In the genomic region with DNA sequence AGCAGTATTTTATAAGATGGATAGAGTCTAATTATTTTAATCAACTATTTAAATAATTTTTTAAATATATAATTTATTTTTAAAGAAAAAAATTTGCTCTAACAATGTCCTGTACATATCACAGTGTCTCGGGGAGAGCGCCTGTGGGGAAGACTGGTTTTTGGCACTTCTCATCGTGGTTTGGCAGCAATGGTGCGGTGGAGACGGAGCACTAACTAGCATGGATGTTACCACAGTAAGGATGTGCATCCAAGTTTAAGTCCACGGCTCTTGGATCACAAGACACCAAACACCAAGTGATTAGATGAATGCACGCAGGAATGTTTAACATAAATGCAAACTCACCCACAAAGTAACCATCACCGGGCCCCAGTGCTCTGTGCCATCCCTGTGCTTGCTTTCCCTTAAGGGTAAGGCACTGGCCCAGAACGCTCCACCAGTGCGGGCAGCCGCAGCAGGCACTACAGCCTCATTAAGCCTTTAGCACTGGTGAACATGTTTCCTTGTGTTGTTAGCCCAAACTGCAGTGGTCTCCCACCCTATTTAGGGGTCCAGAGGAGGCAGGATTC, we compare ENCODE assay signal across 17 mouse cellular contexts. TPM values are rescaled to one million over a fixed set of nuclear protein-coding genes. Genes with fewer than 3 reads are reported as not detected.
DNase-seq lines count a peak whose midpoint lies in the region; ATAC-seq lines count a peak whose summit lies in the region.
"Had no signal": no experiment of that assay in that cellular context is flagged by ENCODE, and none has a peak within 500 bp of the region (broad histone marks: within the 10 kb centered on the region; RNA-seq: fewer than 3 reads in every experiment).

No protein-coding gene starts in this region.

- H3K9me3 ChIP-seq in forebrain, embryonic 13.5 days (replicated peaks): no peaks in the 10 kb centered on the region
- H3K9me3 ChIP-seq in forebrain, embryonic 14.5 days (replicated peaks; ENCODE audit: control insufficient read depth, low read length): no peaks in the 10 kb centered on the region
- no peaks in the 10 kb centered on the region for H3K9me3 ChIP-seq in neural tube, embryonic 13.5 days
- no peaks in the 10 kb centered on the region for H3K9me3 ChIP-seq in embryonic facial prominence, embryonic 15.5 days (replicated peaks)
- no peaks in the 10 kb centered on the region for H3K9me3 ChIP-seq in hindbrain, embryonic 14.5 days (ENCODE audit: control insufficient read depth, low read length)
- H3K9me3 ChIP-seq: heart, embryonic 12.5 days; hindbrain, embryonic 10.5 days; hindbrain, embryonic 15.5 days had no signal

- 75% methylated on average over 11 of the region's 11 CpGs for WGBS in forebrain, embryonic 13.5 days
- 59% methylated on average over 11 of the region's 11 CpGs for WGBS in forebrain, embryonic 14.5 days
- 81% methylated on average over 11 of the region's 11 CpGs for WGBS in neural tube, embryonic 13.5 days
- WGBS in embryonic facial prominence, embryonic 15.5 days: 59% methylated on average over 11 of the region's 11 CpGs
- WGBS in hindbrain, embryonic 14.5 days: 83% methylated on average over 11 of the region's 11 CpGs

- H3K4me3 ChIP-seq in forebrain, embryonic 13.5 days: no peak overlapping the region
- H3K4me3 ChIP-seq in forebrain, embryonic 14.5 days (ENCODE audit: low read depth, low read length): no peak overlapping the region
- H3K4me3 ChIP-seq in neural tube, embryonic 13.5 days: no peak overlapping the region
- H3K4me3 ChIP-seq in embryonic facial prominence, embryonic 15.5 days (replicated peaks): no peak overlapping the region
- H3K4me3 ChIP-seq in hindbrain, embryonic 14.5 days (replicated peaks; ENCODE audit: low read length): no peak overlapping the region
- H3K4me3 ChIP-seq: heart, embryonic 12.5 days; hindbrain, embryonic 10.5 days; hindbrain, embryonic 15.5 days had no signal

- no peak overlapping the region for H3K4me2 ChIP-seq in forebrain, embryonic 13.5 days
- no peak overlapping the region for H3K4me2 ChIP-seq in forebrain, embryonic 14.5 days (ENCODE audit: low read length)
- H3K4me2 ChIP-seq in neural tube, embryonic 13.5 days: no peak overlapping the region
- H3K4me2 ChIP-seq in embryonic facial prominence, embryonic 15.5 days (replicated peaks): no peak overlapping the region
- H3K4me2 ChIP-seq in hindbrain, embryonic 14.5 days (replicated peaks): no peak overlapping the region
- H3K4me2 ChIP-seq: heart, embryonic 12.5 days; hindbrain, embryonic 15.5 days had no signal

- peaks cover 76% of the 10 kb centered on the region for H3K4me1 ChIP-seq in forebrain, embryonic 13.5 days
- peaks cover 44% of the 10 kb centered on the region for H3K4me1 ChIP-seq in forebrain, embryonic 14.5 days (ENCODE audit: control insufficient read depth, insufficient read depth, low read length)
- H3K4me1 ChIP-seq in neural tube, embryonic 13.5 days (replicated peaks): peaks cover 46% of the 10 kb centered on the region
- peaks cover 36% of the 10 kb centered on the region for H3K4me1 ChIP-seq in embryonic facial prominence, embryonic 15.5 days
- 0 out of 2 replicates have a peak, but pooled peaks cover 6% of the 10 kb centered on the region for H3K4me1 ChIP-seq in hindbrain, embryonic 14.5 days (replicated peaks; ENCODE audit: control insufficient read depth, insufficient read depth, low read length)

- H3K9ac ChIP-seq in forebrain, embryonic 13.5 days: no peak overlapping the region
- no peak overlapping the region for H3K9ac ChIP-seq in forebrain, embryonic 14.5 days (ENCODE audit: low read length)
- 0 out of 2 replicates have a peak overlapping the region, but pooled peaks have one; percentile 17 for H3K9ac ChIP-seq in neural tube, embryonic 13.5 days
- H3K9ac ChIP-seq in embryonic facial prominence, embryonic 15.5 days: no peak overlapping the region
- no peak overlapping the region for H3K9ac ChIP-seq in hindbrain, embryonic 14.5 days
- H3K9ac ChIP-seq: heart, embryonic 12.5 days; hindbrain, embryonic 15.5 days had no signal

- H3K36me3 ChIP-seq in forebrain, embryonic 13.5 days (ENCODE audit: poor library complexity, severe bottlenecking): peaks cover 21% of the 10 kb centered on the region
- peaks cover 24% of the 10 kb centered on the region for H3K36me3 ChIP-seq in forebrain, embryonic 14.5 days (ENCODE audit: control insufficient read depth, insufficient read depth, low read length)
- peaks cover 31% of the 10 kb centered on the region for H3K36me3 ChIP-seq in neural tube, embryonic 13.5 days
- no peaks in the 10 kb centered on the region; the same call in 1 of the 2 replicates for H3K36me3 ChIP-seq in embryonic facial prominence, embryonic 15.5 days
- H3K36me3 ChIP-seq in hindbrain, embryonic 14.5 days (replicated peaks; ENCODE audit: control insufficient read depth, insufficient read depth): peaks cover 27% of the 10 kb centered on the region

- peak overlapping the region; percentile 55 for H3K27ac ChIP-seq in forebrain, embryonic 13.5 days
- no peak overlapping the region for H3K27ac ChIP-seq in forebrain, embryonic 14.5 days (ENCODE audit: low read depth, low read length)
- H3K27ac ChIP-seq in neural tube, embryonic 13.5 days (replicated peaks): 0 out of 2 replicates have a peak overlapping the region, but pooled peaks have one; percentile 38
- H3K27ac ChIP-seq in embryonic facial prominence, embryonic 15.5 days (replicated peaks): 0 out of 2 replicates have a peak overlapping the region, but pooled peaks have one; percentile 22
- H3K27ac ChIP-seq in hindbrain, embryonic 14.5 days: no peak overlapping the region
- H3K27ac ChIP-seq: hindbrain, embryonic 10.5 days; hindbrain, embryonic 15.5 days had no signal

- H3K27me3 ChIP-seq in forebrain, embryonic 13.5 days: no peaks in the 10 kb centered on the region
- no peaks in the 10 kb centered on the region for H3K27me3 ChIP-seq in forebrain, embryonic 14.5 days (replicated peaks; ENCODE audit: control insufficient read depth, insufficient read depth, low read length)
- H3K27me3 ChIP-seq in neural tube, embryonic 13.5 days: no peaks in the 10 kb centered on the region
- no peaks in the 10 kb centered on the region for H3K27me3 ChIP-seq in embryonic facial prominence, embryonic 15.5 days
- H3K27me3 ChIP-seq in hindbrain, embryonic 14.5 days (ENCODE audit: control insufficient read depth, insufficient read depth, low read length): no peaks in the 10 kb centered on the region
- H3K27me3 ChIP-seq: heart, embryonic 12.5 days; hindbrain, embryonic 15.5 days had no signal

- no peak for ATAC-seq in forebrain, embryonic 13.5 days
- ATAC-seq in forebrain, embryonic 14.5 days: no peak
- no peak for ATAC-seq in neural tube, embryonic 13.5 days (ENCODE audit: low read depth)
- ATAC-seq in embryonic facial prominence, embryonic 15.5 days (ENCODE audit: insufficient number of reproducible peaks, low FRiP score, low TSS enrichment, low read depth): peak; percentile 71
- ATAC-seq in hindbrain, embryonic 14.5 days (ENCODE audit: low FRiP score): no peak
- ATAC-seq: intestine, embryonic 16.5 days had no signal

- DNase-seq in forebrain, embryonic 14.5 days (ENCODE audit: low spot score): no peak
- DNase-seq in neural tube, embryonic 10.5 days (ENCODE audit: extremely low spot score, low spot score): no peak
- DNase-seq in hindbrain, embryonic 14.5 days (ENCODE audit: low spot score): no peak
- DNase-seq: adrenal gland, adult 8-10 months; adrenal gland, postnatal 36 days; cerebellum, adult 11 months; cerebellum, adult 9-10 months; cerebellum, postnatal 36 days; gastrocnemius, postnatal 25 days; kidney, adult 2 months had no signal

RNA-seq across cellular contexts. Expression of a gene that starts 41.5 kb away (rescaled TPM):
- polyA plus RNA-seq in forebrain, embryonic 13.5 days (2015; fragmentation: Nextera tagmentation; extraction: Ambion mirVana): 254 and 267 TPM in 2 replicates
- polyA plus RNA-seq in forebrain, embryonic 14.5 days (2014; fragmentation: Nextera tagmentation; extraction: Ambion mirVana): 232 and 268 TPM in 2 replicates
- 280 and 305 TPM in 2 replicates for polyA plus RNA-seq in neural tube, embryonic 13.5 days (2015; fragmentation: Nextera tagmentation; extraction: Ambion mirVana)
- 232 and 243 TPM in 2 replicates for polyA plus RNA-seq in embryonic facial prominence, embryonic 15.5 days (2015; fragmentation: Nextera tagmentation; extraction: Ambion mirVana)
- 245 and 288 TPM in 2 replicates for polyA plus RNA-seq in hindbrain, embryonic 14.5 days (2014; fragmentation: Nextera tagmentation; extraction: Ambion mirVana)

Comparison
In these comparisons a context has a peak if more than half of its experiments do, and no peak if none do; other contexts are left out.
1. H3K27ac ChIP-seq: peak in forebrain, embryonic 13.5 days (single experiment), neural tube, embryonic 13.5 days (single experiment) and embryonic facial prominence, embryonic 15.5 days (single experiment); none in forebrain, embryonic 14.5 days (single experiment) and hindbrain, embryonic 14.5 days (single experiment).